Mouse (Mus musculus): Measurements from ENCODE around the gene Lrmda.

The Lrmda gene

GRCm38 (mm10) chr14:21992321-21992885 is 27.1 kb upstream of the Lrmda start:
- no peak for DNase-seq

- peak; percentile 21 for DNase-seq
Measured at GRCm38 (mm10) chr14:21993251-21994060, 26.1 kb upstream of the Lrmda start.

GRCm38 (mm10) chr14:21994061-21994990 is 25.2 kb upstream of the Lrmda start:
- DNase-seq, result peak; percentile 10

- DNase-seq, result peak; percentile 80
Measured at GRCm38 (mm10) chr14:21995031-21995754, 24.3 kb upstream of the Lrmda start.

- DNase-seq, result no peak
Measured at GRCm38 (mm10) chr14:21999588-21999987, 19.9 kb upstream of the Lrmda start.

- no peak for DNase-seq
Measured at GRCm38 (mm10) chr14:22003231-22003630, 16.3 kb upstream of the Lrmda start.

GRCm38 (mm10) chr14:22003631-22004030 is 15.9 kb upstream of the Lrmda start:
- DNase-seq, result no peak

- DNase-seq, result no peak
Measured at GRCm38 (mm10) chr14:22004943-22005342, 14.6 kb upstream of the Lrmda start.

GRCm38 (mm10) chr14:22007006-22007405 is 12.5 kb upstream of the Lrmda start:
- no peak for DNase-seq

GRCm38 (mm10) chr14:22014315-22014714 is 5.2 kb upstream of the Lrmda start:
- no peak for DNase-seq

- DNase-seq, result no peak
Measured at GRCm38 (mm10) chr14:22014781-22015180, 4.7 kb upstream of the Lrmda start.

- DNase-seq, result no peak
Measured at GRCm38 (mm10) chr14:22017011-22017410, 2.5 kb upstream of the Lrmda start.

- DNase-seq, result no peak
Measured at GRCm38 (mm10) chr14:22019949-22020845, 685 bp downstream of the Lrmda start.

GRCm38 (mm10) chr14:22020885-22021284 is 1.4 kb downstream of the Lrmda start:
- DNase-seq, result peak; percentile 10

GRCm38 (mm10) chr14:22023533-22023932 is 4.0 kb downstream of the Lrmda start:
- DNase-seq, result no peak

GRCm38 (mm10) chr14:22035900-22036299 is 16.4 kb downstream of the Lrmda start:
- no peak for DNase-seq

- no peak for DNase-seq
Measured at GRCm38 (mm10) chr14:22036338-22036737, 16.8 kb downstream of the Lrmda start.

- no peak for DNase-seq
Measured at GRCm38 (mm10) chr14:22036802-22037497, 17.4 kb downstream of the Lrmda start.

- no peak for DNase-seq
Measured at GRCm38 (mm10) chr14:22037498-22038131, 18.1 kb downstream of the Lrmda start.

GRCm38 (mm10) chr14:22042146-22042545 is 22.6 kb downstream of the Lrmda start:
- DNase-seq, result no peak
